In the genomic region with DNA sequence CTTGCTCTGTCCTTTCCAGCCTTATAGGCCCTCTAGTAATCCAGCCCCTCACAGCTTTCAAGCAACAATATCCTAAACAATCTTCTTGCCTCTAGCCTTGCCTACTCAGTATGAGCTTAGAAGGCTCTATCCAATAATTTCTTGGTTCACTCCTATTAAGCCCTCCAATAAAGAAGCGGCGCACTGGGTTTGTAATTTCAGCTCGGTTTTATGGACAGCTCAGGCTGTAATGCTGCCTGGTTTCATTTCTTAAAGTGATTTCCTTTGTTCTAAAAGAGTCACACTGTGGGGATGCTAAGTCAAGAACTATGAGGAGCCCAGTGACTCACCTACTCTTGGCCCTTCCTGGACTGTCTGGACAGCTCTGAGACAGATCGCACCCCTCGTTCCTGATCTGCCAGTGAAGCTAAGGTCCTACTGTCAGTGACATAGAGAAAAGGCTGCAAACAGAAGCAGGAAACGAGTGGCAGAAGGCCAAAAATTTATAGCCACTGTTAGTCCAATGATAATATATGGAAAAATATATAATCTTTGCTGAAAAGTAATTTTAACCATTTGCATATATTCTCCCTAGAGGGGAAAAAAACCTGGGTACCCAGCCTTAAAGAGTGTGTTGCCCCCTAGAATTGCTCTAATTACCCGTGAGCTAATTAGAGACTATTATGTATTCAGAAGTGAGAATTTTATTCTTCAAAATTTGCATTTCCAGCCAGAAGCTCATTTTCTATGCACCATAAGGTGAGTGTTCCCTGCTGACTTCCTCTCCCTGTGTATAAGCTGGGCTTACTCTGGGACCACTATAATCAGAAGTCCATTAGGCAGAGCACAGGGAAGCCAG, we compare ENCODE assay signal across 22 mouse cellular contexts.
A peak's percentile ranks its signal among the peaks of the same experiment; 100 is the strongest.
DNase-seq lines count a peak whose midpoint lies in the region; ATAC-seq and TF ChIP-seq lines count a peak whose summit lies in the region.
"Had no signal": no experiment of that assay in that cellular context is flagged by ENCODE, and none has a peak within 500 bp of the region (broad histone marks: within the 10 kb centered on the region; RNA-seq: fewer than 3 reads in every experiment).

No protein-coding gene starts in this region.

- no peaks in the 10 kb centered on the region for H3K9me3 ChIP-seq in forebrain, embryonic 16.5 days (ENCODE audit: control insufficient read depth, low read length)
- no peaks in the 10 kb centered on the region for H3K9me3 ChIP-seq in forebrain, postnatal 0 days (ENCODE audit: low read length)
- no peaks in the 10 kb centered on the region for H3K9me3 ChIP-seq in neural tube, embryonic 12.5 days
- no peaks in the 10 kb centered on the region for H3K9me3 ChIP-seq in hindbrain, embryonic 16.5 days (ENCODE audit: control insufficient read depth, low read length)
- H3K9me3 ChIP-seq in liver, postnatal 0 days (ENCODE audit: low read length), result no peaks in the 10 kb centered on the region
- H3K9me3 ChIP-seq: limb, embryonic 13.5 days had no signal

- no peaks in the 10 kb centered on the region for H3K4me1 ChIP-seq in forebrain, embryonic 16.5 days (replicated peaks; ENCODE audit: control insufficient read depth, insufficient read depth, low read length)
- H3K4me1 ChIP-seq in forebrain, postnatal 0 days (ENCODE audit: insufficient read depth), result no peaks in the 10 kb centered on the region
- no peaks in the 10 kb centered on the region for H3K4me1 ChIP-seq in neural tube, embryonic 12.5 days
- H3K4me1 ChIP-seq in hindbrain, embryonic 16.5 days (ENCODE audit: control insufficient read depth, insufficient read depth, low read depth, low read length), result no peaks in the 10 kb centered on the region
- no peaks in the 10 kb centered on the region for H3K4me1 ChIP-seq in liver, postnatal 0 days (ENCODE audit: insufficient read depth)
- H3K4me1 ChIP-seq: limb, embryonic 13.5 days; liver, embryonic 12.5 days; megakaryocyte, embryonic 14.5 days had no signal

- H3K4me3 ChIP-seq in forebrain, embryonic 16.5 days (replicated peaks; ENCODE audit: low read length), result no peak overlapping the region
- no peak overlapping the region for H3K4me3 ChIP-seq in forebrain, postnatal 0 days (ENCODE audit: low read depth, low read length)
- no peak overlapping the region for H3K4me3 ChIP-seq in neural tube, embryonic 12.5 days
- no peak overlapping the region for H3K4me3 ChIP-seq in hindbrain, embryonic 16.5 days (ENCODE audit: low read length)
- no peak overlapping the region for H3K4me3 ChIP-seq in liver, postnatal 0 days (ENCODE audit: low read depth, low read length)
- H3K4me3 ChIP-seq: layer of hippocampus, adult 2 months; limb, embryonic 13.5 days; liver, embryonic 12.5 days; megakaryocyte, embryonic 14.5 days had no signal

- DNase-seq in forebrain, postnatal 0 days, result no peak
- no peak for DNase-seq in neural tube, embryonic 10.5 days (ENCODE audit: extremely low spot score, low spot score)
- no peak for DNase-seq in retina, postnatal 1 day
- DNase-seq in liver, postnatal 0 days, result no peak
- DNase-seq: adrenal gland, adult 8-10 months; B cell, adult 2 months; cerebellum, adult 8-10 months; gastrocnemius, postnatal 14 days; kidney, postnatal 25 days; lung, embryonic 14.5 days; lung, postnatal 36 days; thymus, postnatal 14 days had no signal

- TF ChIP-seq EP300 in liver, postnatal 0 days (IDR thresholded peaks at IDR 0.05; ENCODE audit: low read depth), result no peak

- H3K36me3 ChIP-seq in forebrain, embryonic 16.5 days (ENCODE audit: control insufficient read depth, insufficient read depth), result no peaks in the 10 kb centered on the region
- no peaks in the 10 kb centered on the region for H3K36me3 ChIP-seq in forebrain, postnatal 0 days (ENCODE audit: insufficient read depth)
- H3K36me3 ChIP-seq in neural tube, embryonic 12.5 days, result no peaks in the 10 kb centered on the region
- no peaks in the 10 kb centered on the region for H3K36me3 ChIP-seq in hindbrain, embryonic 16.5 days (ENCODE audit: control insufficient read depth, insufficient read depth, low read length)
- no peaks in the 10 kb centered on the region for H3K36me3 ChIP-seq in liver, postnatal 0 days (replicated peaks; ENCODE audit: insufficient read depth, low read length)
- H3K36me3 ChIP-seq: limb, embryonic 13.5 days; liver, embryonic 12.5 days had no signal

- ATAC-seq in forebrain, embryonic 16.5 days, result peak; percentile 75
- ATAC-seq in forebrain, postnatal 0 days, result no peak
- peak; percentile 72 for ATAC-seq in neural tube, embryonic 12.5 days (ENCODE audit: low FRiP score, low read depth)
- ATAC-seq in hindbrain, embryonic 16.5 days, result 0 out of 2 replicates have a peak, but pooled peaks have one; percentile 38
- ATAC-seq in liver, postnatal 0 days, result no peak
- ATAC-seq: activated CD4-positive, CD25-positive, alpha-beta regulatory T cell, adult 4 months; intestine, embryonic 16.5 days; liver, embryonic 12.5 days had no signal

- H3K27me3 ChIP-seq in forebrain, embryonic 16.5 days (replicated peaks; ENCODE audit: control insufficient read depth, insufficient read depth, low read length), result no peaks in the 10 kb centered on the region
- no peaks in the 10 kb centered on the region for H3K27me3 ChIP-seq in forebrain, postnatal 0 days (ENCODE audit: insufficient read depth, low read length)
- no peaks in the 10 kb centered on the region for H3K27me3 ChIP-seq in neural tube, embryonic 12.5 days (replicated peaks)
- no peaks in the 10 kb centered on the region for H3K27me3 ChIP-seq in hindbrain, embryonic 16.5 days (replicated peaks; ENCODE audit: control insufficient read depth, insufficient read depth, low read length)
- no peaks in the 10 kb centered on the region for H3K27me3 ChIP-seq in liver, postnatal 0 days (ENCODE audit: insufficient read depth, low read length)
- H3K27me3 ChIP-seq: limb, embryonic 13.5 days; liver, embryonic 12.5 days; megakaryocyte, embryonic 14.5 days had no signal

- TF ChIP-seq CTCF in forebrain, postnatal 0 days (IDR thresholded peaks at IDR 0.05; ENCODE audit: low read depth), result no peak
- TF ChIP-seq CTCF in liver, postnatal 0 days (IDR thresholded peaks at IDR 0.05; ENCODE audit: low read depth), result no peak

- 66% methylated on average over 7 of the region's 7 CpGs for WGBS in forebrain, embryonic 16.5 days
- 65% methylated on average over 7 of the region's 7 CpGs for WGBS in forebrain, postnatal 0 days
- WGBS in neural tube, embryonic 12.5 days, result 70% methylated on average over 7 of the region's 7 CpGs
- WGBS in hindbrain, embryonic 16.5 days, result 69% methylated on average over 7 of the region's 7 CpGs
- WGBS in liver, postnatal 0 days (ENCODE audit: insufficient replicate concordance), result 75% methylated on average over 7 of the region's 7 CpGs

- H3K4me2 ChIP-seq in forebrain, embryonic 16.5 days (ENCODE audit: low read length), result no peak overlapping the region
- H3K4me2 ChIP-seq in forebrain, postnatal 0 days (ENCODE audit: low read depth), result no peak overlapping the region
- H3K4me2 ChIP-seq in neural tube, embryonic 12.5 days (replicated peaks), result no peak overlapping the region
- no peak overlapping the region for H3K4me2 ChIP-seq in hindbrain, embryonic 16.5 days (ENCODE audit: low read length)
- no peak overlapping the region for H3K4me2 ChIP-seq in liver, postnatal 0 days (ENCODE audit: low read depth, low read length)
- H3K4me2 ChIP-seq: heart, embryonic 11.5 days; limb, embryonic 13.5 days; liver, embryonic 12.5 days; lung, embryonic 14.5 days had no signal

- H3K9ac ChIP-seq in forebrain, embryonic 16.5 days (replicated peaks; ENCODE audit: low read depth, low read length), result no peak overlapping the region
- H3K9ac ChIP-seq in forebrain, postnatal 0 days, result no peak overlapping the region
- H3K9ac ChIP-seq in neural tube, embryonic 12.5 days, result no peak overlapping the region
- no peak overlapping the region for H3K9ac ChIP-seq in hindbrain, embryonic 16.5 days (ENCODE audit: low read depth, low read length)
- no peak overlapping the region for H3K9ac ChIP-seq in liver, postnatal 0 days (replicated peaks)
- H3K9ac ChIP-seq: limb, embryonic 13.5 days; liver, embryonic 12.5 days; lung, embryonic 14.5 days had no signal

- no peak overlapping the region for H3K27ac ChIP-seq in forebrain, embryonic 16.5 days (ENCODE audit: low read length)
- no peak overlapping the region for H3K27ac ChIP-seq in forebrain, postnatal 0 days (ENCODE audit: low read depth, low read length)
- no peak overlapping the region for H3K27ac ChIP-seq in neural tube, embryonic 12.5 days
- H3K27ac ChIP-seq in hindbrain, embryonic 16.5 days (ENCODE audit: low read depth, low read length), result no peak overlapping the region
- no peak overlapping the region for H3K27ac ChIP-seq in liver, postnatal 0 days (ENCODE audit: low read depth)
- H3K27ac ChIP-seq: layer of hippocampus, adult 2 months; limb, embryonic 13.5 days; liver, embryonic 12.5 days had no signal

Comparison
In these comparisons a context has a peak if more than half of its experiments do, and no peak if none do; other contexts are left out.
1. ATAC-seq: peak in forebrain, embryonic 16.5 days (single experiment), neural tube, embryonic 12.5 days (single experiment) and hindbrain, embryonic 16.5 days (single experiment); none in forebrain, postnatal 0 days (single experiment) and liver, postnatal 0 days (single experiment).